Comparison of ENCODE assay signal across 9 mouse cellular contexts in genomic region chr15:101238885-101239511, GRCm38 (mm10). TPM values are rescaled to one million over a fixed set of nuclear protein-coding genes. Genes with fewer than 3 reads are reported as not detected.
A peak's percentile ranks its signal among the peaks of the same experiment; 100 is the strongest.
DNase-seq lines count a peak whose midpoint lies in the region; ATAC-seq lines count a peak whose summit lies in the region.
"Had no signal": no experiment of that assay in that cellular context is flagged by ENCODE, and none has a peak within 500 bp of the region (broad histone marks: within the 10 kb centered on the region; RNA-seq: fewer than 3 reads in every experiment).

No protein-coding gene starts in this region.

- H3K4me1 ChIP-seq in hindbrain, embryonic 10.5 days (replicated peaks) = peaks cover 37% of the 10 kb centered on the region
- H3K4me1 ChIP-seq in midbrain, embryonic 11.5 days (ENCODE audit: control insufficient read depth, insufficient read depth, low read length) = peaks cover 7% of the 10 kb centered on the region; the same call in 1 of the 2 replicates
- H3K4me1 ChIP-seq in stomach, embryonic 15.5 days = peaks cover 41% of the 10 kb centered on the region

- H3K27ac ChIP-seq in hindbrain, embryonic 10.5 days = peak overlapping the region; percentile 82
- H3K27ac ChIP-seq in midbrain, embryonic 11.5 days (ENCODE audit: low read depth, low read length) = no peak overlapping the region
- H3K27ac ChIP-seq in stomach, embryonic 15.5 days = peak overlapping the region; percentile 40; the same call in 1 of the 2 replicates

- peak; percentile 58 to 79 for DNase-seq in adrenal gland, adult (ENCODE audit: inconsistent age in 2 of 2, low spot score in 1 of 2)
- no peak for DNase-seq in adrenal gland, adult 8-10 months
- peak; percentile 73 for DNase-seq in NIH3T3 (ENCODE audit: low read depth)
- peak; percentile 70 for DNase-seq in embryo, embryonic 9.5 days (ENCODE audit: extremely low spot score)
- peak; percentile 69 for DNase-seq in hindbrain, embryonic 10.5 days (ENCODE audit: low spot score)
- DNase-seq in left cerebral cortex, postnatal 25 days (ENCODE audit: low spot score in 2 of 2) = peak; percentile 79 to 95
- DNase-seq in midbrain, embryonic 11.5 days (ENCODE audit: low spot score, missing footprints) = peak; percentile 94

- H3K4me3 ChIP-seq in hindbrain, embryonic 10.5 days = peak overlapping the region; percentile 52
- peak overlapping the region; percentile 17 for H3K4me3 ChIP-seq in midbrain, embryonic 11.5 days (ENCODE audit: low read depth, low read length)
- H3K4me3 ChIP-seq in stomach, embryonic 15.5 days (replicated peaks) = peak overlapping the region; percentile 32

- no peaks in the 10 kb centered on the region for H3K36me3 ChIP-seq in hindbrain, embryonic 10.5 days
- H3K36me3 ChIP-seq in midbrain, embryonic 11.5 days (ENCODE audit: control insufficient read depth, insufficient read depth, low read length) = no peaks in the 10 kb centered on the region
- H3K36me3 ChIP-seq in stomach, embryonic 15.5 days = no peaks in the 10 kb centered on the region

- peak overlapping the region; percentile 45 for H3K4me2 ChIP-seq in midbrain, embryonic 11.5 days
- H3K4me2 ChIP-seq in stomach, embryonic 15.5 days = peak overlapping the region; percentile 66

- peak overlapping the region; percentile 44 for H3K9ac ChIP-seq in midbrain, embryonic 11.5 days (ENCODE audit: low read length)
- no peak overlapping the region for H3K9ac ChIP-seq in stomach, embryonic 15.5 days

- intact Hi-C loops in left cerebral cortex, postnatal 25 days (cut with DNase I) = loop anchor here (2.0 to 10.0 kb wide), 2 partner anchors 72 to 746 kb away; no protein-coding TSS in a partner anchor

- H3K27me3 ChIP-seq in hindbrain, embryonic 10.5 days (ENCODE audit: insufficient read depth, poor library complexity, severe bottlenecking) = peaks cover 28% of the 10 kb centered on the region
- no peaks in the 10 kb centered on the region; the same call in 1 of the 2 replicates for H3K27me3 ChIP-seq in midbrain, embryonic 11.5 days (ENCODE audit: control insufficient read depth, insufficient read depth, low read length)
- H3K27me3 ChIP-seq in stomach, embryonic 15.5 days (replicated peaks) = no peaks in the 10 kb centered on the region

- WGBS in hindbrain, embryonic 10.5 days = 6% methylated on average over 28 of the region's 28 CpGs
- WGBS in midbrain, embryonic 11.5 days = 6% methylated on average over 27 of the region's 28 CpGs
- 5% methylated on average over 28 of the region's 28 CpGs for WGBS in stomach, embryonic 15.5 days

- H3K9me3 ChIP-seq in hindbrain, embryonic 10.5 days = no peaks in the 10 kb centered on the region
- no peaks in the 10 kb centered on the region for H3K9me3 ChIP-seq in midbrain, embryonic 11.5 days (ENCODE audit: control insufficient read depth, low read length)
- no peaks in the 10 kb centered on the region for H3K9me3 ChIP-seq in stomach, embryonic 15.5 days

- ATAC-seq in midbrain, embryonic 11.5 days (ENCODE audit: low FRiP score) = peak; percentile 58
- no peak for ATAC-seq in stomach, embryonic 15.5 days (ENCODE audit: insufficient read depth, low FRiP score, low read depth)

RNA-seq across cellular contexts. Expression of gene Grasp, which starts 15.0 kb away (rescaled TPM):
- 10 to 100 TPM in 3 of 4 experiments, 1 to 10 TPM in 1; 8.8 to 19.6 (median 17.1) TPM for total RNA-seq in adrenal gland, adult 8-10 months (2022)
- polyA plus RNA-seq in hindbrain, embryonic 10.5 days (2016; fragmentation: Nextera tagmentation; extraction: Ambion mirVana) = 5.5 and 5.8 TPM in 2 replicates
- total RNA-seq in left cerebral cortex, postnatal 25 days (2021) = 10 to 100 TPM; 84.2 to 95.8 TPM
- polyA plus RNA-seq in midbrain, embryonic 11.5 days (2014; fragmentation: Nextera tagmentation; extraction: Ambion mirVana) = 3.6 and 4.5 TPM in 2 replicates
- 6.0 and 7.3 TPM in 2 replicates for polyA plus RNA-seq in stomach, embryonic 15.5 days (2015; fragmentation: Nextera tagmentation; extraction: Ambion mirVana)

RNA-seq across cellular contexts. Expression of gene Nr4a1, which starts 15.1 kb away (rescaled TPM):
- 100 to 1,000 TPM in 2 of 4 experiments, 10 to 100 TPM in 2; 42.9 to 895 (median 124) TPM for total RNA-seq in adrenal gland, adult 8-10 months (2022)
- 4.8 and 5.1 TPM in 2 replicates for polyA plus RNA-seq in hindbrain, embryonic 10.5 days (2016; fragmentation: Nextera tagmentation; extraction: Ambion mirVana)
- total RNA-seq in left cerebral cortex, postnatal 25 days (2021) = 100 to 1,000 TPM; 111 to 133 TPM
- polyA plus RNA-seq in midbrain, embryonic 11.5 days (2014; fragmentation: Nextera tagmentation; extraction: Ambion mirVana) = 1.3 TPM in 2 replicates
- polyA plus RNA-seq in stomach, embryonic 15.5 days (2015; fragmentation: Nextera tagmentation; extraction: Ambion mirVana) = 10.6 and 11.2 TPM in 2 replicates

RNA-seq across cellular contexts. Expression of gene Atg101, which starts 45.1 kb away (rescaled TPM):
- total RNA-seq in adrenal gland, adult 8-10 months (2022) = 10 to 100 TPM; 31.4 to 48.9 (median 37.0) TPM
- polyA plus RNA-seq in hindbrain, embryonic 10.5 days (2016; fragmentation: Nextera tagmentation; extraction: Ambion mirVana) = 79.0 and 82.1 TPM in 2 replicates
- total RNA-seq in left cerebral cortex, postnatal 25 days (2021) = 10 to 100 TPM; 40.3 to 43.6 TPM
- polyA plus RNA-seq in midbrain, embryonic 11.5 days (2014; fragmentation: Nextera tagmentation; extraction: Ambion mirVana) = 57.9 and 67.4 TPM in 2 replicates
- 66.0 and 66.4 TPM in 2 replicates for polyA plus RNA-seq in stomach, embryonic 15.5 days (2015; fragmentation: Nextera tagmentation; extraction: Ambion mirVana)

RNA-seq across cellular contexts. Expression of gene 6030408B16Rik, which starts 54.0 kb away (rescaled TPM):
- total RNA-seq in adrenal gland, adult 8-10 months (2022) = under 1 TPM; 0.49 to 0.91 (median 0.71) TPM
- 0.27 and 0.39 TPM in 2 replicates for polyA plus RNA-seq in hindbrain, embryonic 10.5 days (2016; fragmentation: Nextera tagmentation; extraction: Ambion mirVana)
- not detected for total RNA-seq in left cerebral cortex, postnatal 25 days (2021)
- 0.33 TPM in 1 of 2 replicates, not detected in the other for polyA plus RNA-seq in midbrain, embryonic 11.5 days (2014; fragmentation: Nextera tagmentation; extraction: Ambion mirVana)
- polyA plus RNA-seq in stomach, embryonic 15.5 days (2015; fragmentation: Nextera tagmentation; extraction: Ambion mirVana) = 9.5 and 11.6 TPM in 2 replicates
- polyA plus RNA-seq: large intestine, adult 2 months had no signal
